Mouse (Mus musculus): ENCODE results near the gene Unc119b.
A peak's percentile ranks its signal among the peaks of the same experiment; 100 is the strongest.
"Not testable (repeated sequence)": the region's sequence is repeated elsewhere in the genome, so short reads cannot be mapped to it uniquely, and the experiment has no call there.

Unc119b gene

GRCm38 (mm10) chr5:115091015-115091414, 43.8 kb downstream of the Unc119b start:
- no peak for DNase-seq (ENCODE audit: low read depth, low spot score)

GRCm38 (mm10) chr5:115089592-115090268, 45.0 kb downstream of the Unc119b start:
- DNase-seq (ENCODE audit: low read depth, low spot score): no peak

GRCm38 (mm10) chr5:115085675-115086074, 49.1 kb downstream of the Unc119b start:
- DNase-seq (ENCODE audit: low read depth, low spot score): no peak

GRCm38 (mm10) chr5:115083492-115083891, 51.3 kb downstream of the Unc119b start:
- DNase-seq (ENCODE audit: low read depth, low spot score): no peak

DNA sequence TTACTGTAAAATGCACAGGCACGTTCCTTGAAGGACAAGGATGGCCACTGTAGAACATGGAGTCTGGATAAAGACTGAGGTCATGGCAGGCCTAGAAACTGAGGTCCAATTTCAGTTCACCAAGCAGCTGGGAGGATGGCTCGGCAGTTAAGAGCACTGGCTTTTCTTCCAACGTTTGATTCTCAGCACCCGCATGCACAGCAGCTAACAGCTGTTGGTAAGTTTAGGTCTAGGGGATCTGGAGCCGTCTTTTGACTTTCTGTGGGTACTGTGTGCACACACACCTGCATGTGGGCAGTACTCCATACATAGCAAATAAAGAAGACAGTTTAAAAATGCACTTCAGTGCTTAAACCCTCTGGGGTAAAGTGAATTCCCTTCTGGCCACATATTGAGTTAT, 53.1 kb downstream of the Unc119b start:
- DNase-seq (ENCODE audit: low read depth, low spot score): no peak

DNA sequence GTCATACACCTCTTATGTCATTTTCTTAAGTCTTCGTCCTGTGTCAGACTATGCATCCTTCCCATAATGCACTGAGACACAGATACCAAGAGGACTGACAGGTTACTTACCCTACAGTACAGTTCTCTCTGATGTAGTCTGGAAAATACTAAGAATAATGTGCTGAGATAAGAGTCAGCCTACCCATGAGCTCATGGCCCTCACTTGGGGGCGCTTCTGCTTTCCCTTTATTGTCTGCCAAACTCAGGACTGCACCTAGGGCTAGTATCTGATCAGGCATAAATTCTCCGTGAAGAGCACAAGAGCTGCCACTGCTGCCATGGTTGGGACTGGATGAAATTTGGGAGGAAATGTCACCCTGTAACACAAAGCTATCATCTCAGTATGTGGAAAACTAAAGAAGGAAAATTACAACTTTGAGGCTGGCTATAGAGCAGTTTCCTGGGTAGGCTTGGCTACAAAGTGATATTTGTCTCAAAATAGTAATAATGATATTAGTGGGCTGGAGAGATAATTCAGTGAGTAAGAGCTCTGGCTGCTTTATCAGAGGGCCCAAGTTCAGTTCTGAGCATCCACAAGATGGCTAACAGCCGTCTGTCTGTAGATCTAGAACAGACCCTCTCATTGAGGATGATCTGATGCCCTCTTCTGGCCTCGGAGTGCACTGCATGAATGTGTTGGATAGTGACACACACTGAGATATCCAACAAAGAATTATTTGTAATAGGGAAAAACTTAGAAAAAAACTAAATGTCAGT, 58.5 kb downstream of the Unc119b start:
- peak; percentile 78 for DNase-seq (ENCODE audit: low read depth, low spot score)

GRCm38 (mm10) chr5:115074749-115075148, 60.0 kb downstream of the Unc119b start:
- DNase-seq (ENCODE audit: low read depth, low spot score): no peak

DNA sequence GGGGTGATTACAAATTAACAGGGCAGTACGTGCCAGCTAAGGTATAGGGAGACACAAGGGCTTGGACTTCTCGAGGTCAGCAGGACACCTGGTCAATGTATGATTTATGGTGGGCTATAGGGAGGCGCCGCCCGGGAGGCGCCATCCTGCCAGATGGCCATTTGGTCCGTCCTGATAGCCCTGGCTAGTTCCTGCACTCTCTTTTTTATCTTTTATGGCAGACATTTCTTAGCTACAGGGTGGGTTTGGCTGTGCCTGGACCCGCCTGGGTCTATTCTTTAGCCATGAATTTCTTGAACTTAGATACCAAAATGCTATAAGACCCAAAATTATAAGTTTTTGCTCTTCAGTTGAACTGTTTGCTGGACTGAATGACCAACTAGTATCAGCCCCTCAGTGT, 61.5 kb downstream of the Unc119b start:
- DNase-seq (ENCODE audit: low read depth, low spot score): not testable (repeated sequence)
